Mouse (Mus musculus): Measurements from ENCODE around the gene St3gal2.
A peak's percentile ranks its signal among the peaks of the same experiment; 100 is the strongest.
"Not testable (repeated sequence)": the region's sequence is repeated elsewhere in the genome, so short reads cannot be mapped to it uniquely, and the experiment has no call there.

St3gal2 gene

GRCm38 (mm10) chr8:110944276-110944876 is 24.7 kb downstream of the St3gal2 start:
- no peak for DNase-seq (ENCODE audit: low spot score in 2 of 2)

GRCm38 (mm10) chr8:110945716-110946115 is 26.0 kb downstream of the St3gal2 start:
- DNase-seq (ENCODE audit: low spot score in 2 of 2): no peak

GRCm38 (mm10) chr8:110950065-110950484 is 30.4 kb downstream of the St3gal2 start:
- DNase-seq (ENCODE audit: low spot score in 2 of 2): peak in 1 of 2 experiments; percentile 50

GRCm38 (mm10) chr8:110954776-110955175 is 35.1 kb downstream of the St3gal2 start:
- DNase-seq (ENCODE audit: low spot score in 2 of 2): no peak

- DNase-seq (ENCODE audit: low spot score in 2 of 2): no peak
Observed at GRCm38 (mm10) chr8:110956619-110957450, 37.1 kb downstream of the St3gal2 start.

- DNase-seq (ENCODE audit: low spot score in 2 of 2): no peak
Observed at GRCm38 (mm10) chr8:110957471-110957870, 37.7 kb downstream of the St3gal2 start.

- no peak for DNase-seq (ENCODE audit: low spot score in 2 of 2)
Observed at GRCm38 (mm10) chr8:110958135-110958534, 38.4 kb downstream of the St3gal2 start.

GRCm38 (mm10) chr8:110958553-110958952 is 38.8 kb downstream of the St3gal2 start:
- not testable (repeated sequence) for DNase-seq (ENCODE audit: low spot score in 2 of 2)

GRCm38 (mm10) chr8:110959071-110959780 is 39.5 kb downstream of the St3gal2 start:
- DNase-seq (ENCODE audit: low spot score in 2 of 2): no peak

GRCm38 (mm10) chr8:110959906-110960305 is 40.2 kb downstream of the St3gal2 start:
- DNase-seq (ENCODE audit: low spot score in 2 of 2): no peak

GRCm38 (mm10) chr8:110963051-110963450 is 43.3 kb downstream of the St3gal2 start:
- no peak for DNase-seq (ENCODE audit: low spot score in 2 of 2)

- no peak for DNase-seq (ENCODE audit: low spot score in 2 of 2)
Observed at GRCm38 (mm10) chr8:110964666-110965065, 44.9 kb downstream of the St3gal2 start.

- peak; percentile 45 to 64 for DNase-seq (ENCODE audit: low spot score in 2 of 2)
Observed at GRCm38 (mm10) chr8:110965594-110965993, 45.9 kb downstream of the St3gal2 start.

GRCm38 (mm10) chr8:110966586-110966985 is 46.9 kb downstream of the St3gal2 start:
- no peak for DNase-seq (ENCODE audit: low spot score in 2 of 2)

GRCm38 (mm10) chr8:110967326-110967725 is 47.6 kb downstream of the St3gal2 start:
- peak; percentile 29 to 41 for DNase-seq (ENCODE audit: low spot score in 2 of 2)

- peak; percentile 89 to 94 for DNase-seq (ENCODE audit: low spot score in 2 of 2)
Observed at GRCm38 (mm10) chr8:110969910-110970770, 50.4 kb downstream of the St3gal2 start.

- DNase-seq (ENCODE audit: low spot score in 2 of 2): not testable (repeated sequence)
Observed at GRCm38 (mm10) chr8:110976532-110976931, 56.8 kb downstream of the St3gal2 start.

- not testable (repeated sequence) for DNase-seq (ENCODE audit: low spot score in 2 of 2)
Observed at GRCm38 (mm10) chr8:110977987-110978386, 58.3 kb downstream of the St3gal2 start.

GRCm38 (mm10) chr8:110981304-110981703 is 61.6 kb downstream of the St3gal2 start:
- no peak for DNase-seq (ENCODE audit: low spot score in 2 of 2)

- DNase-seq (ENCODE audit: low spot score in 2 of 2): no peak
Observed at GRCm38 (mm10) chr8:110987805-110988744, 68.4 kb downstream of the St3gal2 start.

Measured in frontal cortex, postnatal 36 days (tissue).